Mouse (Mus musculus) hindlimb bud, embryonic 11.5 days (tissue): ENCODE measurements around the gene Mynn.
"Not testable (repeated sequence)": the region's sequence is repeated elsewhere in the genome, so short reads cannot be mapped to it uniquely, and the experiment has no call there.

Experiments used
- DNase-seq: peaks from one replicate; pipeline ENCODE4 v3.0.0-alpha.2; 2012; ENCODE audit warnings: low read depth, low spot score; ENCODE audit errors: extremely low spot score

Gene Mynn

GRCm38 (mm10) chr3:30602065-30602739 is at the start of gene Mynn:
TSS of gene Mynn (plus strand) at chr3:30602065.
- DNase-seq, result peak; percentile 97

GRCm38 (mm10) chr3:30553741-30554140 is 48.1 kb upstream of the Mynn start:
- no peak for DNase-seq

- no peak for DNase-seq
Observed at GRCm38 (mm10) chr3:30560677-30561314, 41.1 kb upstream of the Mynn start.

- not testable (repeated sequence) for DNase-seq
Observed at GRCm38 (mm10) chr3:30566333-30566732, 35.5 kb upstream of the Mynn start.

GRCm38 (mm10) chr3:30573549-30573948 is 28.3 kb upstream of the Mynn start:
- DNase-seq, result no peak

- DNase-seq, result no peak
Observed at GRCm38 (mm10) chr3:30588865-30589264, 13.0 kb upstream of the Mynn start.

GRCm38 (mm10) chr3:30592418-30592853 is 9.4 kb upstream of the Mynn start:
- DNase-seq, result peak; percentile 73

GRCm38 (mm10) chr3:30593719-30594485 is 8.0 kb upstream of the Mynn start:
- DNase-seq, result no peak

GRCm38 (mm10) chr3:30595111-30595832 is 6.6 kb upstream of the Mynn start:
- no peak for DNase-seq

GRCm38 (mm10) chr3:30597271-30597670 is 4.6 kb upstream of the Mynn start:
- DNase-seq, result no peak

- DNase-seq, result no peak
Observed at GRCm38 (mm10) chr3:30599711-30600545, 1.9 kb upstream of the Mynn start, which contains the start of gene Actrt3. TSS of gene Actrt3 (minus strand) at chr3:30599939.

GRCm38 (mm10) chr3:30600717-30601116 is 1.1 kb upstream of the Mynn start:
- no peak for DNase-seq

GRCm38 (mm10) chr3:30601175-30601574 is 690 bp upstream of the Mynn start:
- DNase-seq, result peak; percentile 97

- DNase-seq, result no peak
Observed at GRCm38 (mm10) chr3:30601610-30602064, 228 bp upstream of the Mynn start.

GRCm38 (mm10) chr3:30602740-30603098 is 854 bp downstream of the Mynn start:
- no peak for DNase-seq

GRCm38 (mm10) chr3:30603256-30603655 is 1.4 kb downstream of the Mynn start:
- DNase-seq, result no peak

- DNase-seq, result no peak
Observed at GRCm38 (mm10) chr3:30608999-30609398, 7.1 kb downstream of the Mynn start.

- DNase-seq, result no peak
Observed at GRCm38 (mm10) chr3:30610930-30611329, 9.1 kb downstream of the Mynn start.

- no peak for DNase-seq
Observed at GRCm38 (mm10) chr3:30620132-30620531, 18.3 kb downstream of the Mynn start.

GRCm38 (mm10) chr3:30633681-30634080 is 31.8 kb downstream of the Mynn start:
- DNase-seq, result no peak
